Mouse (Mus musculus): ENCODE results near the gene Pou3f1. TPM values are rescaled to one million over a fixed set of nuclear protein-coding genes. Genes with fewer than 3 reads are reported as not detected.

The Pou3f1 gene
- polyA plus RNA-seq, 2 experiments from 2014 or later, result not detected

Other genes with a start within 250 kb of the Pou3f1 start
- not detected for gene 3100002H09Rik, start 46.0 kb upstream of the Pou3f1 start, polyA plus RNA-seq (2017; shearing (Covaris generic))
- 10 to 100 TPM; 83.1 to 87.9 TPM for gene Utp11, start 36.8 kb downstream of the Pou3f1 start, polyA plus RNA-seq (2017; shearing (Covaris generic))
- 10 to 100 TPM in 1 of 2 experiments, 1 to 10 TPM in 1; 6.6 to 11.0 TPM for gene Fhl3, start 43.9 kb downstream of the Pou3f1 start, polyA plus RNA-seq (2017; shearing (Covaris generic))
- gene Sf3a3, start 58.0 kb downstream of the Pou3f1 start, polyA plus RNA-seq (2017; shearing (Covaris generic)), result 100 to 1,000 TPM; 104 to 108 TPM
- gene Inpp5b, start 85.0 kb downstream of the Pou3f1 start, polyA plus RNA-seq (2017; shearing (Covaris generic)), result 100 to 1,000 TPM in 1 of 2 experiments, 10 to 100 TPM in 1; 88.0 to 146 TPM
- gene Mtf1, start 145.3 kb downstream of the Pou3f1 start, polyA plus RNA-seq (2017; shearing (Covaris generic)), result 10 to 100 TPM; 16.0 to 16.7 TPM
- 1 to 10 TPM; 4.9 to 5.6 TPM for gene Yrdc, start 193.9 kb downstream of the Pou3f1 start, polyA plus RNA-seq (2017; shearing (Covaris generic))
- gene 1110065P20Rik, start 194.4 kb downstream of the Pou3f1 start, polyA plus RNA-seq (2017; shearing (Covaris generic)), result 1 to 10 TPM; 2.3 to 3.3 TPM
- gene Maneal, start 205.4 kb downstream of the Pou3f1 start, polyA plus RNA-seq (2017; shearing (Covaris generic)), result under 1 TPM; 0.58 to 0.62 TPM
- gene Epha10, start 224.1 kb downstream of the Pou3f1 start, polyA plus RNA-seq (2017; shearing (Covaris generic)), result not detected

Data from CD4-positive, CD25-positive, alpha-beta regulatory T cell, adult 4 months (primary cell).